Mouse (Mus musculus) spleen, postnatal 14 days (tissue): ENCODE measurements around the gene Alkbh7.
A peak's percentile ranks its signal among the peaks of the same experiment; 100 is the strongest.

Experiments
- DNase-seq, 2 experiments: peaks; one replicate each; pipeline ENCODE4 v3.0.0; 2021 to 2022; ENCODE audit warnings: low spot score in 2 of 2

Alkbh7 gene

GRCm38 (mm10) chr17:56986105-56986805 is 10.9 kb upstream of the Alkbh7 start:
- DNase-seq: no peak

DNA sequence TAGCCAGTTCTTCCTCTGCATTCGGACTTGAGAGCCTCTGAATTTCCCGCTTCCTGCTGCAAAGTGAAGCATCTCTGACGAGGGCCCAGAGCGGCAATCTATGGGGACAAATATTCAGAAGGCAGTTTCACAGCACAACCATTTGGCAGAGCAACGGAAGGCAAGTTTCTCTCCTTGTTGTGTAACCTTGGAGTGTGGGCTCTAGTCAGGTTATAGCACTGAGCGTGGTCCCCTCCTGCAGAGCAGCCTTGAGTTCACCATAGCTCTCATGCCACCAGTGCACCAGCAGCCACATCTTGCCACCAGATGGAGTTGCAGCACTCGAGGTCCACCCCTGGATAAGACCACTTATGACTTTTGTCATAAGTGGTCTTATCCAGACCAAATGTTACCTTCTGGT is 8.7 kb upstream of the Alkbh7 start:
- no peak for DNase-seq

DNA sequence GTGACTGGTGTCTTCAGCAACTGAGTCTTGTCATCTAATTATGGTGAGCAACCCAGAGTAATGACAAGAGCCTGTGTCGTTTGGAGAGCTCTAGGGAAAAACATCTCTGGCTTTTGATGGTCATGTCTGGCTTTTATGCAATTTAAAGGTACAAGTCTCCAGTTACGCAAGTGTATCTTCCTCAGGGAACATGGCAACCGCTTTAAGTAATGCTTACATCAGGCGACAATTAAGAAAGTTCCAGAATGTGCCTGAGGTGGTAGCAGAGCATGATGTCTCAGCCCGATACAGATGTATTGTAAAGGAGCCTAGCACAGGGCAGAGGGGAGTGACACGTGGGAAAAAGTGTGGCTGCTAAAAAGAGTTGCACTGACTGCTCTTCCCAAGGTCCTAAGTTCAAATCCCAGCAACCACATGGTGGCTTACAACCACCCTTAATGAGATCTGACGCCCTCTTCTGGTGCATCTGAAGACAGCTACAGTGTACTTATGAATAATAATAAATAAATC is 8.2 kb upstream of the Alkbh7 start:
- DNase-seq: no peak

DNA sequence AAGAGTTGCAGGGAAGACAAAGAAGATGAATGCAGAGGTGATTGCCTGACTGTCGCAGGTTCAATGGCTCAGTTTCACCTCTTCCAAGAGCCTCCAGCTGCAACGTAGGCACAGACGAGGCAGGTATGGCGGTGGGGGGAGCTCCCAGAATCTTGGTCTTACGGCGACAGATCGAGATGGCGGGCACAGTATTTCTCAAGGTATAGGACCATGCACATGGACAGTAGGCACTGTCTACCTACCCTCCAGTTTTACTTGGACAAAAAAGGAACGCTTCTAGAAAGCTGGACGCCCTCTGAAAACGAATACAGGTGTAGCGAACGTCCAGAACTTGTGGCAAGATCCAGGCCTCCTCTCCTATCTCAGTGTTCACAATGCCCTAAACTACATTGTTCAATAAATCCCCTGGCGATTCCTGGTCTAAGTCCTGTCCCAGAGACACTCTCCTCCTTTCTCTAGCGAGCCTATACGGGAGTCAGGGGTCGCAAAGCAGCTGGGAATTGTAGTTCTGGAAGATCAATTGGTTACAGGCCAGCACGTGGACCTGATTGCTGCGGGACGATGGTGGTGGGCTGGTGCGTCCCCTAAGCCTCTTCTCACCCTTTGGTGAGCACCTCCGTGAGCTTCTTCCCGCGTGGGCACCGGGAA is 7.5 kb upstream of the Alkbh7 start:
- peak in 1 of 2 experiments; percentile 47 for DNase-seq

GRCm38 (mm10) chr17:56990115-56990746 is 6.9 kb upstream of the Alkbh7 start, which contains the start of gene Clpp:
Gene Clpp, plus strand, starts transcription at chr17:56990305.
- DNase-seq: peak; percentile 83 to 93

- no peak for DNase-seq
Observed at GRCm38 (mm10) chr17:56990966-56991365, 6.2 kb upstream of the Alkbh7 start.

GRCm38 (mm10) chr17:56995046-56995445 is 2.1 kb upstream of the Alkbh7 start:
- DNase-seq: no peak

- DNase-seq: no peak
Observed at GRCm38 (mm10) chr17:56996506-56996905, 633 bp upstream of the Alkbh7 start.

DNA sequence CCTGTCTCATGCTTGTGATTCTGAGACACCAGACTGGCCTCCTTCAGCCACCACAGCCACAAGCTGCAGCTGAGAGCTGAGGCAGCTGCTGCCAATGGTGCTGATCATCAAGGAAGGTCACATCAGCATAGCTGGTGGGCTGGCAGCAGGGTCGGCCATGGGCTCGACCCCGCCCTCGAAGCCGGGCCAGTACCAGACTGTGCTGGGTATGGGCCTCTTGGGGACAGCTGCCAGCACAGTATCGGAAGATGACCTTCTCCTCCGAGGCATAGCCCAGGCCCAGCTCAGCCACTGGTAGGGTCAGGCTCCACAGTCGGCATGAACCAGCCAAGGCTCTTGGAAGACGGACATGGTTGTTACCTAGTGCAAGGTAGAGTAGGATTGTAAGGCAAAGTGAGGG is 2.3 kb downstream of the Alkbh7 start:
- DNase-seq: no peak

DNA sequence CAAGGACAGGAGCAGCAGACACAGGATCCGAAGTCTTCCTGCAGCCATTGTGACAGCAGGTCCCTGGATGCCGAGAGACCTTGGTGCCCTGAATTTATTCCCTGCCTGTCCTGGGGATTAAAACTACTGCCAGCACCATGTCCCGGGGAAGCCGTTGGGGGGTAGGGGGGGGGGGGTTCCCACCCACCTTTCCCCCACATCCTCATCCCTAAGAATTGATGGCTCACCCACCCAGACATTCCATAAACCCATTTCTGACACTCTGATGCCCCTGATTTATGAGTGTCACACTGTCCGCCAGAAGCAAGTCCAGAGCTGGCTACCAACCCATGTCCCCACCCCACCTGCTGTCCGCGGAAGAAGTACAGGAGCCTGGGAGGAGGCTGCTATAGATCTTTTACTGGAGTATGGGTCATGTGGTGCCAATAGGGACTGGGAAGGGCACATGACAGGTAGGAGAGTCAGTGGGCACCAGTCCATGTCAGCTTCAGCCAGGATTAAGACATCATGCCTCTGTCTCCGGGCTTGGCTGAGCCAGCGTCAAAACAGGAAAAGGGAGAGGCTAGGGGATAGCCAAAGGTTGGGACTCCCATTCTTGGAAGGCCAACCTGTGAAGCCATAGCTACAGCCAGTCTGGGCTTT is 3.0 kb downstream of the Alkbh7 start, which contains the start of gene Pspn:
Gene Pspn, minus strand, starts transcription at position 51 of the 642 bp plus-strand sequence.
- DNase-seq: no peak

- DNase-seq: no peak
Observed at GRCm38 (mm10) chr17:57001228-57001627, 4.1 kb downstream of the Alkbh7 start.

DNA sequence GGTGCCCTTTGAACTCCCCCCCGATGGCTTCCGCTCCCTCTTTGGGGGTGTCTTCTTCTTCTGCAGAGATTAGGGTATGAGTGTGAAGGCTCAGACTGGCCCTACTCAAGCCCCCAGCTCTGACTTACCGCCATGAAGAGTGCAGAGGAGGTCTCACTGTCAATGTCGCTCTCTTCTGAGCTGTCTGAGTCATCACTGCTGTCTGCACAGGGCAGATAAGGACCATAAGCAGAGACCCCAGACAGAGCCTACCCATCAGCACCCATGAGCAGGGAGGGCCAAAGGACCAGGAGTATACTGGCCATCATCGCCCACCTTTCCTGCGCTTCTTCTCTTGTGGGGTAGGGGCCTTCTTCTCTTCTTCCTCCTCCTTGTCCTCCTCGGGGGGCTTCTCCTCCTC is 6.9 kb downstream of the Alkbh7 start:
- DNase-seq: no peak

DNA sequence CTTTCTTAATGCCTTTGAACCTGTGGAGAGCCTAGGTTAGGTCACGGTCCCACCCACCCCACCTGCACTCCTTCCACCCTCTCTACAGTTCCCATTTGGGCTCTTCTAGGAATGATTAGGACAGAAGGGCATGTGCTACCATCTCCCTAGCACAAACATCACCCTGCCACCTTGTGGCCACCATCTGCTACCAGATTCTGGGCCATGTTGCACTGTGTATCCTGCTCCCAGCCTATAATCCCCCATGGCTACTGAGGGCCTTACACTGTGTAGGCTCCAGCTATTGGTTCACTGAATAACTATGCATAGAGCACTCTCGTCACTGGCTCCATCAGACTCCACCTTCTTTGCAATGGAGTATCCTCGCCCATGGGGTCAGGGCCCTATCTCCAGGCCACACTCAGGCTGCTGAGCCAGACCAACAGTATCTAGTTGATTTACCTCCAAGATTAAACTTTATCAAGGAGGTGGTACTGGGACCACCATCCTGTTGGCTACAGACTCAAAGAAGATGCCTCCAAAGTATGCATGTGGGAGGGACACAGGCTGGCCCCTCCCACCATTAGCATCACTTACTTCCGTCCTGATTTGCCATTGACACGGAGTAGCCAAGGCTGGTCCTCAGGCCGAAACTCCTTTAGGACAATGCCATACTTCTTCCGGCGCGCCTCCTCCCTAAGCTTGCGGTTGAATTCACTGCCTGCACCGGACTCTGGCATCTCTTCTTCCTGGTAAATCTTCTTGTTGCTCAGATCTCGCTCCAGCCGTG is 10.2 kb downstream of the Alkbh7 start:
- no peak for DNase-seq

GRCm38 (mm10) chr17:57010911-57011235 is 13.7 kb downstream of the Alkbh7 start:
- no peak for DNase-seq

DNA sequence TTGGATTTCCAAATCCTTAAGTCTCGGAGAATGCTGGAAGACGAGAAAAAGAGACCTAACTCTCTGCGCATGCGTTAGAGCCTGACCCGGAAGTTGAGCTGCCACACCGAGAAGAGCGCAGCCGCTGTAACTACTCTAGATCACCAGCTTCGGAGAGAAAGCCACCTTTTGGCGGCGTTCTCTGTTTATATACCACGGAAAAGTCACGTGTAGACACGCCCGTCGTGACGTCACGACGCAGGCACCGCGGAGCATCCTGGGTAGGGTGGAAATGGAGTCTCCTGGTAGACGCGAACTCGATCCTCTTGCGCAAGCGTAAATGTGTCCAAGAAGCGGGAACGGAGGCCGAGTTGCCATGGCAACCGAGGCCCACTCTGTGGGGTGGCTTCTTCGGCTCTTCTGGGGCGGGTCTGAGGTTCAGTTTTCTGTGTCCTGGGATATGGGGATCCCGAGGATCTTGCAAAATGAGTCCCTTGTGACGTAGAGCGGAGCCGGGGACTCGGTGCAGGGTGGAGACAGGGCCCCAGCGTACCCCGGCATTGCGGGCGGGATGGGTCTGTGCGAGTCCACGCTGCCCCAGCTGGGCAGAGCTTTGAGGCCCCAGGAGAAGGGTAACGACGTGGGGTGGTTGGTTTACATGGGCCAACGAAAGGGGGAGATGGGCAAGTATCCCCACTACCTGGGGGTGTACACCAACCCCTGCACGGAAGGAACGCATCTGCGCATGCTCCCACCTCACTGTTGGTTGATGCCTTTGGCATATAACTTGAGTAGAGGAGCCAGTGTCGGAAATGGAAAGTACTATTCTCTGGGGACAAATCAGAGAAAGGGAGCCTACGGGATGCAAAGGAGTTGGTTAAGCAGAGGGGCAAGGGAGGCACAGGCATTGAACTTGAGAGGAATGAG is 14.3 kb downstream of the Alkbh7 start, which contains the start of the genes Gtf2f1 and Gm17949:
Gene Gtf2f1, minus strand, starts transcription at position 53 of the 906 bp plus-strand sequence.
Gene Gm17949, plus strand, starts transcription at position 234 of the 906 bp plus-strand sequence.
- peak; percentile 78 to 85 for DNase-seq

GRCm38 (mm10) chr17:57012245-57012795 is 15.2 kb downstream of the Alkbh7 start:
- no peak for DNase-seq

DNA sequence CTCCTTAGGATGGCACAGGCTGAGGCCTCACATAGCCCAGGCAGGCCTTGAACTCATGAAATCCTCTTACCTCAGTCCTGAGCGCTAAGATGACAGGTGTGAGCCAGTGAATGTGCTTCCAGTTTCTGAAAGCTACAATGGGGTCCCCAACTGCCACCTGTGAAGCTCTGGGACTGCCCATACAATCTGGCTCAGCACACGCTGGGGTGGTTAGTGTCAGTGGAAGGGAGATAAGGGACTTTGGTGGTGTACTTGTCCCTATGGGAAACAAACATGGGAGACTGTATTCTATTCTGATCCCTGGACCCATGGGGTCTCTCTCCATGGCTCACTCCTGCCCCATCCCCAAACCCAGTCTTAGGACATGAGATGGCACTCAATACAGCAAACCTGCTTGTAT is 22.6 kb downstream of the Alkbh7 start:
- no peak for DNase-seq

GRCm38 (mm10) chr17:57020960-57021359 is 23.8 kb downstream of the Alkbh7 start:
- no peak for DNase-seq

GRCm38 (mm10) chr17:57027471-57027870 is 30.3 kb downstream of the Alkbh7 start:
- no peak for DNase-seq

GRCm38 (mm10) chr17:57029691-57030090 is 32.6 kb downstream of the Alkbh7 start:
- DNase-seq: no peak
